Mouse (Mus musculus) heart, embryonic 14.5 days (tissue): ENCODE measurements around the gene Vamp5. TPM values are rescaled to one million over a fixed set of nuclear protein-coding genes. Genes with fewer than 3 reads are reported as not detected.

Experiments used
- ATAC-seq: fragments of 200-750 bp; cut with Nextera tagmentation; 2 replicates; pipeline ENCODE4 v1.8.0; 2017; ENCODE audit warnings: low read depth, moderate TSS enrichment; ENCODE audit not compliant: insufficient number of reproducible peaks, insufficient read depth, low FRiP score
- H3K27ac ChIP-seq, 2 experiments: fragments of 200-500 bp in 1 of 2; fragments of 300-500 bp in 1 of 2; sonication (generic) in 1 of 2; replicated peaks in 1 of 2; 2 replicates each; pipeline ENCODE4 v1.5.1; 2012 to 2014; ENCODE audit warnings: low read depth in 2 of 2, low read length in 2 of 2, control low read depth in 1 of 2, mild to moderate bottlenecking in 1 of 2, mixed read lengths in 1 of 2; ENCODE audit not compliant: control insufficient read depth in 1 of 2, insufficient read depth in 1 of 2
- H3K27me3 ChIP-seq: fragments of 300-500 bp; sonication (generic); 2 replicates; pipeline ENCODE4 v1.6.1; 2014; ENCODE audit warnings: mild to moderate bottlenecking, low read length, control low read depth; ENCODE audit not compliant: control insufficient read depth, insufficient read depth
- H3K36me3 ChIP-seq: fragments of 300-500 bp; sonication (generic); 2 replicates; pipeline ENCODE4 v1.6.1; 2014; ENCODE audit warnings: mild to moderate bottlenecking, control low read depth, low read length, mixed read lengths; ENCODE audit not compliant: control insufficient read depth, insufficient read depth
- H3K4me1 ChIP-seq, 2 experiments: fragments of 200-500 bp in 1 of 2; fragments of 300-500 bp in 1 of 2; sonication (generic) in 1 of 2; 2 replicates each; pipeline ENCODE4 v1.6.1; 2012 to 2014; ENCODE audit warnings: low read length in 2 of 2, control low read depth in 1 of 2, mixed read lengths in 1 of 2; ENCODE audit not compliant: control insufficient read depth in 2 of 2, insufficient read depth in 2 of 2
- H3K4me2 ChIP-seq: fragments of 300-500 bp; sonication (generic); 2 replicates; pipeline ENCODE4 v1.6.1; 2014; ENCODE audit warnings: mild to moderate bottlenecking, low read length
- H3K4me3 ChIP-seq, 2 experiments: fragments of 200-500 bp in 1 of 2; fragments of 300-500 bp in 1 of 2; sonication (generic) in 1 of 2; 2 replicates each; pipeline ENCODE4 v1.5.1; 2012 to 2014; ENCODE audit warnings: low read length in 2 of 2, mild to moderate bottlenecking in 2 of 2, control low read depth in 1 of 2, low read depth in 1 of 2, moderate library complexity in 1 of 2; ENCODE audit not compliant: control insufficient read depth in 1 of 2, insufficient read depth in 1 of 2
- H3K9ac ChIP-seq: fragments of 300-500 bp; sonication (generic); 2 replicates; pipeline ENCODE4 v1.6.1; 2014; ENCODE audit warnings: mild to moderate bottlenecking, low read length
- H3K9me3 ChIP-seq: fragments of 300-500 bp; sonication (generic); 2 replicates; pipeline ENCODE4 v1.6.1; 2016; ENCODE audit warnings: low read length, control low read depth; ENCODE audit not compliant: control insufficient read depth
- WGBS: fragments of 180-500 bp; shearing (Covaris S2); extraction: QIAGEN DNeasy Blood & Tissue Kit; methylation state at CpG from one replicate; pipeline ENCODE4 v1.1.7; 2014; 5-methylcytosine and 5-hydroxymethylcytosine counted together
- polyA plus RNA-seq: library from polyadenylated mRNA; unstranded; fragments of >200 nt; fragmentation: Nextera tagmentation; extraction: Ambion mirVana; gene quantifications from 2 replicates; pipeline ENCODE4 v1.2.1, GENCODE M21; 2014

Vamp5 gene
- polyA plus RNA-seq: 58.1 and 61.9 TPM in 2 replicates

- Histone ChIP-seq H3K4me1 (peaks cover 3 to 4% of the 10 kb centered on the region in 2 experiments; a peak in 2 of 4 replicates), H3K9ac (peak within 1 kb of the TSS; percentile 77), H3K4me2 (peak within 1 kb of the TSS; percentile 68), H3K9me3 (no peaks in the 10 kb centered on the region), H3K36me3 (peaks cover 11% of the 10 kb centered on the region), H3K4me3 (peak within 1 kb of the TSS; percentile 65 to 91), H3K27ac (peak within 1 kb of the TSS; percentile 85 to 94), H3K27me3 (no peaks in the 10 kb centered on the region)
- ATAC-seq: peak; percentile 80
- WGBS: 1% methylated on average over 48 of the region's 49 CpGs
Measured at GRCm38 (mm10) chr6:72380131-72380770, at the start of gene Vamp5. Gene Vamp5, minus strand, starts transcription at chr6:72380468.

- no peaks in the 10 kb centered on the region for H3K27me3 ChIP-seq
- H3K9ac ChIP-seq: no peak overlapping the region
- 84% methylated on average over 21 of the region's 21 CpGs for WGBS
Measured at GRCm38 (mm10) chr6:72429061-72429842, 49.0 kb upstream of the Vamp5 start.

GRCm38 (mm10) chr6:72428036-72428435 lies 47.8 kb upstream of the Vamp5 start:
- no peak overlapping the region for H3K9ac ChIP-seq
- peaks cover 97% of the 10 kb centered on the region for H3K36me3 ChIP-seq
- no peak overlapping the region for H3K4me3 ChIP-seq
- 31% methylated on average over 8 of the region's 8 CpGs for WGBS
- peak; percentile 33; the same call in 1 of the 2 replicates for ATAC-seq
- no peak overlapping the region for H3K4me2 ChIP-seq
- 0 out of 2 replicates have a peak, but pooled peaks cover 3% of the 10 kb centered on the region for H3K9me3 ChIP-seq
- no peaks in the 10 kb centered on the region for H3K27me3 ChIP-seq
- H3K27ac ChIP-seq: no peak overlapping the region
- H3K4me1 ChIP-seq: no peaks in the 10 kb centered on the region

More at GRCm38 (mm10) chr6:72429061-72429842, 49.0 kb upstream of the Vamp5 start:
- Histone ChIP-seq H3K4me3 (no peak overlapping the region), H3K27ac (no peak overlapping the region), H3K9me3 (0 out of 2 replicates have a peak, but pooled peaks cover 3% of the 10 kb centered on the region), H3K4me2 (no peak overlapping the region), H3K4me1 (no peaks in the 10 kb centered on the region), H3K36me3 (peaks cover 96% of the 10 kb centered on the region)
- ATAC-seq: no peak

GRCm38 (mm10) chr6:72425646-72426045 lies 45.4 kb upstream of the Vamp5 start:
- no peak for ATAC-seq
- 0 out of 2 replicates have a peak, but pooled peaks cover 3% of the 10 kb centered on the region for H3K9me3 ChIP-seq
- H3K36me3 ChIP-seq: peaks cover 97% of the 10 kb centered on the region
- no peak overlapping the region for H3K9ac ChIP-seq
- H3K27me3 ChIP-seq: no peaks in the 10 kb centered on the region
- no peak overlapping the region for H3K4me2 ChIP-seq
- WGBS: 91% methylated on average over 11 of the region's 11 CpGs
- no peak overlapping the region for H3K27ac ChIP-seq
- no peak overlapping the region for H3K4me3 ChIP-seq
- H3K4me1 ChIP-seq: no peaks in the 10 kb centered on the region

GRCm38 (mm10) chr6:72420901-72421300 lies 40.6 kb upstream of the Vamp5 start:
- 92% methylated on average over 10 of the region's 10 CpGs for WGBS
- H3K4me1 ChIP-seq: peaks cover 0 to under 1% of the 10 kb centered on the region in 2 experiments; a peak in 2 of 4 replicates
- ATAC-seq: no peak
- H3K9ac ChIP-seq: no peak overlapping the region
- H3K4me3 ChIP-seq: no peak overlapping the region
- 0 out of 2 replicates have a peak, but pooled peaks cover 3% of the 10 kb centered on the region for H3K9me3 ChIP-seq
- H3K27ac ChIP-seq: no peak overlapping the region
- peaks cover 89% of the 10 kb centered on the region for H3K36me3 ChIP-seq
- no peak overlapping the region for H3K4me2 ChIP-seq
- H3K27me3 ChIP-seq: no peaks in the 10 kb centered on the region

- H3K9me3 ChIP-seq: no peaks in the 10 kb centered on the region
- no peak overlapping the region for H3K4me2 ChIP-seq
- no peak overlapping the region for H3K9ac ChIP-seq
- no peaks in the 10 kb centered on the region for H3K27me3 ChIP-seq
- no peak for ATAC-seq
- H3K4me1 ChIP-seq: peaks cover 3 to 11% of the 10 kb centered on the region in 2 experiments; a peak in 3 of 4 replicates
- H3K27ac ChIP-seq: no peak overlapping the region
- peaks cover 78% of the 10 kb centered on the region for H3K36me3 ChIP-seq
- WGBS: 89% methylated on average over 1 of the region's 1 CpGs
- no peak overlapping the region for H3K4me3 ChIP-seq
Measured at GRCm38 (mm10) chr6:72419806-72420205, 39.5 kb upstream of the Vamp5 start.

- Histone ChIP-seq H3K4me3 (no peak overlapping the region), H3K36me3 (peaks cover 63% of the 10 kb centered on the region), H3K4me1 (peaks cover 3 to 15% of the 10 kb centered on the region in 2 experiments; a peak in 3 of 4 replicates), H3K9me3 (no peaks in the 10 kb centered on the region), H3K27ac (no peak overlapping the region), H3K27me3 (no peaks in the 10 kb centered on the region), H3K4me2 (no peak overlapping the region), H3K9ac (no peak overlapping the region)
- WGBS: 84% methylated on average over 4 of the region's 4 CpGs
- no peak for ATAC-seq
Measured at GRCm38 (mm10) chr6:72418279-72418678, 38.0 kb upstream of the Vamp5 start.
